Mouse (Mus musculus) G1E (cell line): ENCODE measurements around the gene Ak1.

ENCODE experiments used
- CTCF ChIP-seq: IDR thresholded peaks from 2 replicates; pipeline ENCODE4 v1.5.1; 2012; ENCODE audit warnings: low read depth, low read length, inconsistent platforms, mixed read lengths
- GATA1 ChIP-seq: IDR thresholded peaks from 2 replicates; pipeline ENCODE4 v1.6.1; 2012; ENCODE audit warnings: borderline replicate concordance, low read length, inconsistent platforms, mixed read lengths
- GATA2 ChIP-seq: IDR thresholded peaks from 2 replicates; pipeline ENCODE4 v1.6.1; 2012; ENCODE audit warnings: low read depth, low read length, inconsistent platforms, borderline replicate concordance
- POLR2AphosphoS5 ChIP-seq: IDR thresholded peaks from 2 replicates; pipeline ENCODE4 v1.6.1; 2012; ENCODE audit warnings: low read depth, low read length, inconsistent platforms; ENCODE audit not compliant: insufficient replicate concordance
- TAL1 ChIP-seq: conservative IDR thresholded peaks from 2 replicates; pipeline ENCODE4 v1.6.1; 2012; ENCODE audit warnings: low read depth, low read length, inconsistent platforms, mixed read lengths

- TF ChIP-seq CTCF (no peak), GATA1 (no peak), POLR2AphosphoS5 (no peak), TAL1 (no peak), GATA2 (no peak)
These were observed 49.4 kb upstream of the Ak1 start for GRCm38 (mm10) chr2:32572196-32572595.
